Mouse (Mus musculus) large intestine, adult 2 months (tissue): Measurements from ENCODE around the gene Ydjc. TPM values are rescaled to one million over a fixed set of nuclear protein-coding genes. Genes with fewer than 3 reads are reported as not detected.

ENCODE experiments used
- DNase-seq: peaks from one replicate; pipeline ENCODE4 v3.0.0-alpha.2; 2012; ENCODE audit warnings: low read depth, low spot score
- WGBS: fragments of 180-500 bp; shearing (Covaris S2); methylation state at CpG from one replicate; pipeline ENCODE4 v1.1.7; 2018; 5-methylcytosine and 5-hydroxymethylcytosine counted together
- polyA plus RNA-seq: library from polyadenylated mRNA; depleted of rRNA; stranded (reverse); fragments of >200 nt; gene quantifications from 2 replicates; pipeline ENCODE4 v1.2.3, GENCODE M21; 2012; rRNA removed

Ydjc gene
- 43.3 and 47.3 TPM in 2 replicates for polyA plus RNA-seq

GRCm38 (mm10) chr16:17144339-17144738 is at the start of gene Ydjc:
Gene Ydjc (plus strand): TSS chr16:17144621.
- no peak for DNase-seq
- WGBS: 46% methylated on average over 7 of the region's 7 CpGs

DNA sequence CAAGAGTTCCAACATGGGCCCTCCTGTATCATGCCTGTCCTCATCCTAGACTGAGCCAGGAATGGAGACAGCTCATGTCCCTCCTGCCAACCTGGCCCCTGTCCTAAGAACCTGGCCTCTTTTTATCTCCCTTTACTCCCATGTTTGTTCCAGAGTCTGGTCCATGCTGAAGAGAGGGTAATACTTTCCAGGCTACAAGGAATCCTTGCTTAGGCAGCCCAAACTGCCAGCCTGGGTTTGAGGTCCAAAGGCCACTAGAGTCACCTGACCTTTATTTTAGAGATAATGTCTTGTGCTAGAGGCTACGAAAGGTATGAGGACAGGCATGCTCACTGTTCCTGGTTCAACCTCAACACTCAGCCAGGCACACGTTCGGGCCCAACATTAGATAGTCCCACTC is 47.5 kb upstream of the Ydjc start:
- WGBS: 81% methylated on average over 3 of the region's 3 CpGs
- no peak for DNase-seq

DNA sequence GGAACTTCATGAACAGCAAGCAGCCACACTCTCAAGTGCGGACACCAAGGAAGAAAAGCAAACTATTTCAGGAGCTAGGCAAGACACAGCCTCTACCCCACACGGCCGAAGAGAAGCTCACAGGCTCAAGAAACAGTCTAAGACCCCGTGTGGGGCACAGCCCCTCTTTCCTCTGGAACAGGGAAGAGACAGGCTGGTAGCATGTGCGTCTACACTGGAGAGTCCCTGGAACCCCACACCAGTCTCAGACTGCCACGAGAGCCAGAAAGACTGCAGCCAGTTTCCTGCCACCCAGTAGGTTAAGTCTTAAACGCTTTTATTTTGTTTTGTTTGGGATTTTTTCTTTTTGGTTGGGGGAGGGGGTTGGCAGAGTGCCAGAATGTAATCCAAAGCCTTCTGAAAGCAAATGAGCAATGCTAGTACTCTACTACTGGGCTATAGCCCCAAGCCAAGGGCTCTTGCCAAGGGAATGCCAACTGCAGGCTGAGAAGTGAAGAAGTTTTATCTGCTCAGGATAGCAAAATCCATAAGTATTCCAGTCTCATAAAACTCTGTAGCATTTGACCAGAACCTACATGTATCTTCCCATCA is 41.7 kb upstream of the Ydjc start:
- WGBS: 73% methylated on average over 7 of the region's 7 CpGs
- DNase-seq: no peak

- no peak for DNase-seq
- 74% methylated on average over 4 of the region's 4 CpGs for WGBS
These were observed 39.8 kb upstream of the Ydjc start for GRCm38 (mm10) chr16:17104600-17104999.

- WGBS: 6% methylated on average over 38 of the region's 38 CpGs
These were observed 33.4 kb upstream of the Ydjc start, which contains the start of gene Ppil2 for GRCm38 (mm10) chr16:17110771-17111743. Gene Ppil2 (minus strand): TSS chr16:17111257.

DNA sequence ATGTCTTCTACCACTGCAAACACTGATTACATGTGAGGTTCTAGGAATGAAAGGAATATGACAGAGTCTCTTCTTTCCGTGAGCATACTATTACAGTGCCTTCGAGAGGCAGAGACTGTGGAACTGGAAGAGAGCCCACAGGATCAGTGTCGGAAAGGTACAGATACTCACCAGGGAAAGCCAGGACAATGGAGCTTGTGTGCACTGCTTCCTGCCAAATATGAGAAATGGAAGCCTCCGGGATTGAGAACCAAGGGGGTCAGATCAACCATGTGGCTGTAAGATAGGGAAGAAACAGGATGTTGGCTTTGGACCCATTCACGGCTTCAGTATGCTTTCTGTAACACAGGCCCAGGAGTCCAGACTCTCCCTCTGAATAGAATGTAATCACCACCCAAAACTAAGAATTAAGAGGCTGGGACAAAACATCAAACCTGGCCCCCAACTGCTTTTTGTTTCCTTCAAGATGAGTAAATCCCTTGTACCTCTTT is 27.1 kb upstream of the Ydjc start:
- no peak for DNase-seq

More at GRCm38 (mm10) chr16:17110771-17111743, 33.4 kb upstream of the Ydjc start, which contains the start of gene Ppil2:
- DNase-seq: peak; percentile 78

DNA sequence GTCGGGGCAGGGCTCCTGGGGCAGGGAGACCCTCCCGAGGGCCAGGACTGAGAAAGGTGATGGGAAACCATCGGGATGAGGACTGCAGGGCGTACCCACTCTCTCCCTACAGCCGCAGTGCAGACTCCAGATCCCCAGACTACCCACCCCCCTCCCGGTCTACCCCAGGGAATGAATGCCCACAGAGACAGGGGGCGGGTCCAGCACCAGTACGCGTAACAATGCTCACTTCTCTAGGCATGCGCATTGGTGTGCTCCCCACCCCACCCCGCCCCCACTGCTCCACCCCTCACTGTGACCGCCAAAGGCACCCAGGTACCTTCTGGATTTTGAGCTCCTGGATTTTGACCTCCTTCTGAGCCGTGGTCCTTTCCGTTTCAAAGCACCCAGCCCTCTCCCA is 22.9 kb upstream of the Ydjc start:
- WGBS: 90% methylated on average over 14 of the region's 14 CpGs
- DNase-seq: no peak

More for the DNA sequence above, 27.1 kb upstream of the Ydjc start:
- 86% methylated on average over 5 of the region's 5 CpGs for WGBS

DNA sequence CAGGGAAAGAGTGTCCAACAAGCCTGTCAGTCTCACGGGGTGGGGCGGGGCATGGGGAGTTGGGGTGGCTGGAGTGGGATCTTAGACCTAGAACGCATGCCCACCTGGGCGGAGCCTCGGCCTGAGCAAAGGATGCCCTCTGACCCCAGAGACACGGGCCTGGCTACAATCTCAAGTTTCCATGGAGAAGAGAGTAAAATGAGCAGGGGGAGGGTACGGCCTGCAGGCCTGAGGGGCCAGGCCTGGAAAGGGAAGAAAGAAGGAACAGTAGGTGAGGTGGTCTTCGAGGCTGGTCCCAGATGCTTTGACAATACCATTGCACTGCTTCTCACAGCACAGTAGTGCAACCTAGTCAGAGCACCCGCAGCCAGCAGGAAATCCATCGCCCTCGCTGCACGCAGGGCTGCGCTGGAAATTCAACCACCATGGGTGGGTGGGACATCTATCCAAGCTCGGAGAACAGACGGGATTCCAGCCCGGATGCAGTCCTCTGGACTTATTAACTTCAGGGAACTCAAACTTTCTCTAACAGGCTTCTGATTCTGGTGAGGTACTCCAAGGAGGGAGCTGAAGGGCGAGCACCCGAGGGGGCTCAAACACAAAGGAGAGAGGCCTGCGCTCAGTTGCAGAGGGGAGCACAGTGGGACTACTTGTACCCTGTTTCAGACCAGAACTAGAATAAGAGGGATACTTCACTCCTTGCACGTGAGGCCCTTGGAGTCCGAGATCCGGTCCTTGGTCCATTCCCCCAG is 20.1 kb upstream of the Ydjc start:
- no peak for DNase-seq
- WGBS: 18% methylated on average over 22 of the region's 22 CpGs

GRCm38 (mm10) chr16:17124871-17125520 is 19.4 kb upstream of the Ydjc start, which contains the start of gene 2610318N02Rik:
Gene 2610318N02Rik (minus strand): TSS chr16:17125167.
- WGBS: 1% methylated on average over 25 of the region's 25 CpGs
- DNase-seq: no peak

DNA sequence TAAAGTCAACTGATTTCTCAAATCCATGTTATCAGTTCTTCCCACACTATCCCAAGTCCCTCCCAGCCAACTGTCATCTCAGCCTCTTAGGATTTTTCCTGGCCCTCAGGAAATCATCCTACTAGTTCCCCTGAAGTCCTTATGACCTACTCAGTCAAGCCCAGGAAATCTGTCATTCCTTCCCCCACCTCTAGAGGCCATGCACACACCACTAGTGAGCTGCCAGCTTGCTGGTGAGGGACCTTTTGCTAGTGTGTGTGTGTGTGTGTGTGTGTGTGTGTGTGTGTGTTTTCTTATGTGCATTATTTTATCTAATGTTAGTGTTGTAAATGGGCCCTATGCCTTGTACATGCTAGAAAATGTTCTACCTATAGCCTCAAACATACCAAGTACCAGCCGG is 17.1 kb upstream of the Ydjc start:
- 97% methylated on average over 1 of the region's 1 CpGs for WGBS
- no peak for DNase-seq

- no peak for DNase-seq
- WGBS: 5% methylated on average over 43 of the region's 43 CpGs
These were observed 13.0 kb upstream of the Ydjc start for GRCm38 (mm10) chr16:17131191-17132088.

DNA sequence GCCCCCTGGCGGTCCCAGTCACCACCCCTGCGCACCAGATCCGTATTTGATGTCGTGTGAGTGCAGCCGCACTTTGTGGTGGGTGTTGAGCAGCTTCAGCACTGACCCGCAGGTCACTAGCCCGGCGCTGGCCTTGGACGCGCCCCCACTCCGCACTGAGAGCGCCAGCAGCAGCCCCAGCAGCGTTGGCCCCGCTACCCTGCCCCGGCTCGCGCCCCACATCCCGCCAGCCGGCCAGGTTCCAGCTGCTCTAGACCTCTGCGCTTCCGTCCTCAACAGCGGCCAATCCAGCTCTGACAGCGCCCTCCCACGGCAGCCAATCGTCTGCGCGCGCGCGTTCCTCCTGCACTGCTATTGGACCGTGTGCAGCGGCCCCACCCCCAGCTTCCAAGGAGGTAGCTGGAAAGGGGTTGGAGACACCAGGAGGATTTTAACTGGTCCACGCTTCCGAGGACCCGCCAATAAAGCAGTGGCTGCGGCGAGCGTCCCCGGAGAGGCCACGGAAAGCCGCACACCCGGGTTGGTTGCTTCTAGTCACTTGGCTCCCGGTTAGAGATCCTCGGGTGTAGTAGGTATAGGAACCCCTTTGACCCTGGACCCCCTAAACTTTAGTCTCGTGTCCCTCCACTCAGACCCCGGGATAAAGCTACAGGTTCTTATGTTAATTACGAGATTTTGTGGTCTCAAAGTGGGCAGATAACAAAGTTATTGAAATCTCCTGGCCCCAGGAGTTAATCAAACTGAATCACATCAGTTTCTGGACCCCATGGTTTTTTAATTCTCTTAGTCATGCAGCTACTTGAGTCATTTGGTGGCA is 12.1 kb upstream of the Ydjc start, which contains the start of gene Sdf2l1:
Gene Sdf2l1, minus strand, starts transcription at position 295 of the 817 bp plus-strand sequence.
- under 1% methylated on average over 47 of the region's 47 CpGs for WGBS
- peak; percentile 89 for DNase-seq

DNA sequence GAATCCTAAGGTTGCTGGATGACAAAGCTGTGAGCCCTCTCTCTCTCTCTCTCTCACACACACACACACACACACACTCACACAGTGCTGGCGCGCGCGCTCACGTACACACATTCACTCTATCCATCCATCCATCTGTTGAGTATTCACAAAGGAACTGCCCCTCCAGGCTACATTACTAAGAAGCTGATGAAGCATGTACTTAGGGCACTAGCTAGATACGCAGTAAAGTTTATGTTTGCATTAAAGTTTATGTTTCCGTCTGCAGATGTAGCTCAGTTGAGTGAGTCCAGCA is 11.6 kb upstream of the Ydjc start:
- DNase-seq: no peak
- 21% methylated on average over 7 of the region's 7 CpGs for WGBS

DNA sequence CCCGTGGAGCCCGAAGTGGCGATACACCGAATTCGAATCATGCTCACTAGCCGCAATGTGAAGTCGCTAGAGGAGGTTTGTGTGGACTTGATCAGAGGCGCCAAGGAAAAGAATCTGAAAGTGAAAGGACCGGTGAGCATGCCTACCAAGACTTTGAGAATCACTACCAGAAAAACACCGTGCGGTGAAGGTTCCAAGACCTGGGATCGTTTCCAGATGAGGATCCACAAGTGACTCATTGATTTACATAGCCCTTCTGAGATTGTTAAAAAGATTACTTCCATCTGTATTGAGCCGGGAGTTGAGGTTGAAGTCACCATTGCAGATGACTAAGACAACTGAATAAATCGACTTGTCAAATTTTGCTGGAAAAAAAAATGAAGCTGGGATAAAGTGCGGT is 7.1 kb upstream of the Ydjc start:
- WGBS: 74% methylated on average over 15 of the region's 15 CpGs
- DNase-seq: no peak

GRCm38 (mm10) chr16:17146772-17147235 is 2.4 kb downstream of the Ydjc start, which contains the start of gene Ccdc116:
Gene Ccdc116 (minus strand): TSS chr16:17147229.
- WGBS: under 1% methylated on average over 34 of the region's 34 CpGs
- no peak for DNase-seq

DNA sequence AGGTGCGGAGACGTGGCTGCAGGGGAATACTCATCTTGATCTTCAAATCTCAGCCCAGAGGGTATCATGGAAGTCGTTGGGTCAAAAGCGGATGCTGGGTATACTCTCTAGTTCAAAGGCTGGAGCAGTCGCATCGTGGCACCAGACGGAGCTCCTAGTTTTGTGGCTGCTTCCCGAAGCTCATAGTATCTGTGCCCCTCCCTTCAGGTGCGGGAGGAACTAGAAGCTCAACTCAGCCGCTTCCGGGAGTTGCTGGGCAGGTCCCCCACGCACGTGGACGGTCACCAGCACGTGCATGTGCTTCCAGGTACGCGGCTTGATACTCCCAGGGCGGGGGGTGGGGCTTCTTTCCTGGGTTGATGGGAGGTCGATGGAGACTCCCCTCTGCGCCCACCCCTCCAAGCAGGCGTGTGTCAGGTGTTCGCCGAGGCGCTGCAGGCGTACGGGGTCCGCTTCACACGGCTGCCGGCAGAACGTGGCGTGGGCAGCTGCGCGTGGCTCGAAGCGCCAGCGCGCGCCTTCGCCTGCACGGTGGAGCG is 3.0 kb downstream of the Ydjc start:
- no peak for DNase-seq
- 2% methylated on average over 40 of the region's 41 CpGs for WGBS

GRCm38 (mm10) chr16:17148084-17148483 is 3.7 kb downstream of the Ydjc start:
- 44% methylated on average over 16 of the region's 16 CpGs for WGBS
- no peak for DNase-seq
